In the genomic region with DNA sequence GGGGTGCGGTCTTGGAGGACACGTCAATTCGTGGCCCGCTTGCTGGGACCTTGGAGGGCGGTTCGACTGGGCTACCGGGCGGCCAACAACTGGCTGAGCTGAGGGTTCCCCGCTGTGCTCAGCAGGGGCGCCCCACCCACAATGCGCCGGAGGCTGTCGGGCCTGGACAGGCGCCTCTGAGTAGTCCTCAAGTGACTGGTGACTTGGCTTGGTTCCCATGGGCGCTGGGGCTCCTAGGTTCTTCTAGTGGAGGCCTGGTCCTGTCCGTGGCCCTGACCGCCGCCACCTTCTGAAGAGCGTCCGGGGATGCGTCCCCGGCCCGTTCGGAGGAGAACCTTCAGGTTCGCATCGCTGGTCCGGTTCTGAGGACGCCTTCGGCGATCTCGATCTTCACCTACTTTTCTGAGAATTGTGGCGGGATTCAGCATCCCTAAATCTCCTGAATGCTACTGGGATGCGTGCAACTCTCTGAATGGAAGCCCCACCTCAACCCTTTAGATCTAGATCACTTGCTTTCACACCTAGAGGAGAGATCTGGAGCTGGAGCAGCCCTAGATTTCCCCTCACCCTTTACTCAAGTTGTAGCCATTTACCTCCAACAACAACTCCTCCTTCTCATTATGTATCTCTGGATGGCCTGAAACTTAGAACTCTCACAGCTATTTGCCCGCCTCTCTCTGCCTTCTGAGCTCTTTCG, we compare ENCODE assay signal across 8 mouse cellular contexts. TPM values are rescaled to one million over a fixed set of nuclear protein-coding genes. Genes with fewer than 3 reads are reported as not detected.
DNase-seq lines count a peak whose midpoint lies in the region; ATAC-seq and TF ChIP-seq lines count a peak whose summit lies in the region.

No protein-coding gene starts in this region.

- H3K27me3 ChIP-seq in heart, embryonic 12.5 days (replicated peaks): no peaks in the 10 kb centered on the region
- H3K27me3 ChIP-seq in E14TG2a.4 (ENCODE audit: insufficient read depth, low read length): no peaks in the 10 kb centered on the region
- H3K27me3 ChIP-seq in forebrain, embryonic 12.5 days: no peaks in the 10 kb centered on the region
- no peaks in the 10 kb centered on the region for H3K27me3 ChIP-seq in liver, embryonic 14.5 days (ENCODE audit: control insufficient read depth, insufficient read depth, low read length)

- H3K36me3 ChIP-seq in heart, embryonic 12.5 days: 0 out of 2 replicates have a peak, but pooled peaks cover 8% of the 10 kb centered on the region
- peaks cover 18% of the 10 kb centered on the region for H3K36me3 ChIP-seq in E14TG2a.4 (ENCODE audit: insufficient read depth, low read length)
- H3K36me3 ChIP-seq in forebrain, embryonic 12.5 days (replicated peaks): 0 out of 2 replicates have a peak, but pooled peaks cover 9% of the 10 kb centered on the region
- peaks cover 8% of the 10 kb centered on the region for H3K36me3 ChIP-seq in liver, embryonic 14.5 days (replicated peaks; ENCODE audit: control insufficient read depth, insufficient read depth, low read depth)

- peak overlapping the region; percentile 90 for H3K27ac ChIP-seq in heart, embryonic 12.5 days (ENCODE audit: poor library complexity, severe bottlenecking)
- H3K27ac ChIP-seq in forebrain, embryonic 12.5 days: peak overlapping the region; percentile 53
- peak overlapping the region; percentile 79 for H3K27ac ChIP-seq in liver, embryonic 14.5 days

- TF ChIP-seq EP300 in liver, embryonic 14.5 days (IDR thresholded peaks at IDR 0.05; ENCODE audit: low read depth): no peak

- WGBS in heart, embryonic 12.5 days: 3% methylated on average over 35 of the region's 35 CpGs
- WGBS in forebrain, embryonic 12.5 days: 2% methylated on average over 35 of the region's 35 CpGs
- WGBS in liver, embryonic 14.5 days (ENCODE audit: insufficient replicate concordance): 3% methylated on average over 35 of the region's 35 CpGs

- ATAC-seq in heart, embryonic 12.5 days (ENCODE audit: insufficient number of reproducible peaks, low FRiP score): no peak
- no peak for ATAC-seq in forebrain, embryonic 12.5 days (ENCODE audit: low FRiP score)
- ATAC-seq in liver, embryonic 14.5 days (ENCODE audit: insufficient read depth): no peak

- no peak for TF ChIP-seq CTCF in E14TG2a.4 (conservative IDR thresholded peaks at IDR 0.05; ENCODE audit: low read length)
- peak; percentile 57 for TF ChIP-seq CTCF in liver, embryonic 14.5 days (IDR thresholded peaks at IDR 0.05; ENCODE audit: low read depth)

- DNase-seq in heart, adult 18-20 months: no peak
- peak in 1 of 3 experiments; percentile 100 for DNase-seq in liver, embryonic 14.5 days (ENCODE audit: low read depth in 3 of 3, low spot score in 3 of 3)
- DNase-seq in B cell, adult 2 months: no peak
- DNase-seq in urinary bladder, postnatal 4 days (ENCODE audit: low spot score in 2 of 2): no peak
- DNase-seq in lung, postnatal 25 days (ENCODE audit: low spot score): no peak

- peaks cover 36% of the 10 kb centered on the region for H3K4me1 ChIP-seq in heart, embryonic 12.5 days (replicated peaks)
- peaks cover 71% of the 10 kb centered on the region for H3K4me1 ChIP-seq in E14TG2a.4 (replicated peaks; ENCODE audit: low read depth, low read length)
- H3K4me1 ChIP-seq in forebrain, embryonic 12.5 days: peaks cover 27% of the 10 kb centered on the region
- H3K4me1 ChIP-seq in liver, embryonic 14.5 days (replicated peaks; ENCODE audit: control insufficient read depth in 2 of 2, insufficient read depth in 2 of 2, low read length in 1 of 2): peaks cover 23 to 28% of the 10 kb centered on the region in 2 experiments

- peak overlapping the region; percentile 84 for H3K4me2 ChIP-seq in heart, embryonic 12.5 days
- H3K4me2 ChIP-seq in forebrain, embryonic 12.5 days: peak overlapping the region; percentile 89
- H3K4me2 ChIP-seq in liver, embryonic 14.5 days (ENCODE audit: low read depth): peak overlapping the region; percentile 92

- no peaks in the 10 kb centered on the region for H3K9me3 ChIP-seq in heart, embryonic 12.5 days (replicated peaks)
- no peaks in the 10 kb centered on the region for H3K9me3 ChIP-seq in E14TG2a.4 (ENCODE audit: low read length)
- H3K9me3 ChIP-seq in forebrain, embryonic 12.5 days: no peaks in the 10 kb centered on the region
- no peaks in the 10 kb centered on the region for H3K9me3 ChIP-seq in liver, embryonic 14.5 days (ENCODE audit: control insufficient read depth, low read length)

- peak overlapping the region; percentile 83 for H3K9ac ChIP-seq in heart, embryonic 12.5 days
- peak overlapping the region; percentile 69 for H3K9ac ChIP-seq in forebrain, embryonic 12.5 days
- H3K9ac ChIP-seq in liver, embryonic 14.5 days (replicated peaks): peak overlapping the region; percentile 86

- H3K4me3 ChIP-seq in heart, embryonic 12.5 days: peak overlapping the region; percentile 93
- H3K4me3 ChIP-seq in E14TG2a.4 (replicated peaks; ENCODE audit: low read length): peak overlapping the region; percentile 83
- peak overlapping the region; percentile 92 for H3K4me3 ChIP-seq in forebrain, embryonic 12.5 days (replicated peaks)
- H3K4me3 ChIP-seq in liver, embryonic 14.5 days (ENCODE audit: insufficient read depth in 1 of 2, low read depth in 2 of 2, low read length in 2 of 2): peak overlapping the region; percentile 61

RNA-seq across cellular contexts. Expression of gene Gatad2a, which starts 0.6 kb away (rescaled TPM):
- polyA plus RNA-seq in heart, embryonic 12.5 days (2016; fragmentation: Nextera tagmentation; extraction: Ambion mirVana): 55.6 and 59.2 TPM in 2 replicates
- 10 to 100 TPM; 30.6 to 32.7 TPM for total RNA-seq in heart, adult 18-20 months (2021)
- 47.5 and 48.7 TPM in 2 replicates for polyA plus RNA-seq in forebrain, embryonic 12.5 days (2016; fragmentation: Nextera tagmentation; extraction: Ambion mirVana)
- polyA plus RNA-seq in liver, embryonic 14.5 days (2012; rRNA removed): 18.3 and 19.2 TPM in 2 replicates
- 22.7 and 32.9 TPM in 2 replicates for polyA plus RNA-seq in liver, embryonic 14.5 days (2014; fragmentation: Nextera tagmentation; extraction: Ambion mirVana)

RNA-seq across cellular contexts. Expression of gene Mau2, which starts 45.8 kb away (rescaled TPM):
- polyA plus RNA-seq in heart, embryonic 12.5 days (2016; fragmentation: Nextera tagmentation; extraction: Ambion mirVana): 39.9 and 42.1 TPM in 2 replicates
- 10 to 100 TPM; 30.7 to 32.2 TPM for total RNA-seq in heart, adult 18-20 months (2021)
- polyA plus RNA-seq in forebrain, embryonic 12.5 days (2016; fragmentation: Nextera tagmentation; extraction: Ambion mirVana): 67.6 and 70.1 TPM in 2 replicates
- 19.2 and 19.4 TPM in 2 replicates for polyA plus RNA-seq in liver, embryonic 14.5 days (2012; rRNA removed)
- polyA plus RNA-seq in liver, embryonic 14.5 days (2014; fragmentation: Nextera tagmentation; extraction: Ambion mirVana): 15.6 and 19.6 TPM in 2 replicates

RNA-seq across cellular contexts. Expression of gene Sugp1, which starts 45.9 kb away (rescaled TPM):
- polyA plus RNA-seq in heart, embryonic 12.5 days (2016; fragmentation: Nextera tagmentation; extraction: Ambion mirVana): 32.7 and 34.0 TPM in 2 replicates
- total RNA-seq in heart, adult 18-20 months (2021): 10 to 100 TPM; 15.8 to 17.6 TPM
- polyA plus RNA-seq in forebrain, embryonic 12.5 days (2016; fragmentation: Nextera tagmentation; extraction: Ambion mirVana): 53.8 and 55.7 TPM in 2 replicates
- polyA plus RNA-seq in liver, embryonic 14.5 days (2012; rRNA removed): 4.7 and 6.2 TPM in 2 replicates
- polyA plus RNA-seq in liver, embryonic 14.5 days (2014; fragmentation: Nextera tagmentation; extraction: Ambion mirVana): 8.8 and 10.3 TPM in 2 replicates
